Mouse (Mus musculus) heart, embryonic 14.5 days (tissue): ENCODE data around the gene Prkar1b. TPM values are rescaled to one million over a fixed set of nuclear protein-coding genes. Genes with fewer than 3 reads are reported as not detected.
A peak's percentile ranks its signal among the peaks of the same experiment; 100 is the strongest.

Experiments
- ATAC-seq: fragments of 200-750 bp; cut with Nextera tagmentation; 2 replicates; pipeline ENCODE4 v1.8.0; 2017; ENCODE audit warnings: low read depth, moderate TSS enrichment; ENCODE audit not compliant: insufficient number of reproducible peaks, insufficient read depth, low FRiP score
- H3K27ac ChIP-seq, 2 experiments: fragments of 200-500 bp in 1 of 2; fragments of 300-500 bp in 1 of 2; sonication (generic) in 1 of 2; replicated peaks in 1 of 2; 2 replicates each; pipeline ENCODE4 v1.5.1; 2012 to 2014; ENCODE audit warnings: low read depth in 2 of 2, low read length in 2 of 2, control low read depth in 1 of 2, mild to moderate bottlenecking in 1 of 2, mixed read lengths in 1 of 2; ENCODE audit not compliant: control insufficient read depth in 1 of 2, insufficient read depth in 1 of 2
- H3K27me3 ChIP-seq: fragments of 300-500 bp; sonication (generic); 2 replicates; pipeline ENCODE4 v1.6.1; 2014; ENCODE audit warnings: mild to moderate bottlenecking, low read length, control low read depth; ENCODE audit not compliant: control insufficient read depth, insufficient read depth
- H3K36me3 ChIP-seq: fragments of 300-500 bp; sonication (generic); 2 replicates; pipeline ENCODE4 v1.6.1; 2014; ENCODE audit warnings: mild to moderate bottlenecking, control low read depth, low read length, mixed read lengths; ENCODE audit not compliant: control insufficient read depth, insufficient read depth
- H3K4me1 ChIP-seq, 2 experiments: fragments of 200-500 bp in 1 of 2; fragments of 300-500 bp in 1 of 2; sonication (generic) in 1 of 2; 2 replicates each; pipeline ENCODE4 v1.6.1; 2012 to 2014; ENCODE audit warnings: low read length in 2 of 2, control low read depth in 1 of 2, mixed read lengths in 1 of 2; ENCODE audit not compliant: control insufficient read depth in 2 of 2, insufficient read depth in 2 of 2
- H3K4me2 ChIP-seq: fragments of 300-500 bp; sonication (generic); 2 replicates; pipeline ENCODE4 v1.6.1; 2014; ENCODE audit warnings: mild to moderate bottlenecking, low read length
- H3K4me3 ChIP-seq, 2 experiments: fragments of 200-500 bp in 1 of 2; fragments of 300-500 bp in 1 of 2; sonication (generic) in 1 of 2; 2 replicates each; pipeline ENCODE4 v1.5.1; 2012 to 2014; ENCODE audit warnings: low read length in 2 of 2, mild to moderate bottlenecking in 2 of 2, control low read depth in 1 of 2, low read depth in 1 of 2, moderate library complexity in 1 of 2; ENCODE audit not compliant: control insufficient read depth in 1 of 2, insufficient read depth in 1 of 2
- H3K9ac ChIP-seq: fragments of 300-500 bp; sonication (generic); 2 replicates; pipeline ENCODE4 v1.6.1; 2014; ENCODE audit warnings: mild to moderate bottlenecking, low read length
- H3K9me3 ChIP-seq: fragments of 300-500 bp; sonication (generic); 2 replicates; pipeline ENCODE4 v1.6.1; 2016; ENCODE audit warnings: low read length, control low read depth; ENCODE audit not compliant: control insufficient read depth
- WGBS: fragments of 180-500 bp; shearing (Covaris S2); extraction: QIAGEN DNeasy Blood & Tissue Kit; methylation state at CpG from one replicate; pipeline ENCODE4 v1.1.7; 2014; 5-methylcytosine and 5-hydroxymethylcytosine counted together
- polyA plus RNA-seq: library from polyadenylated mRNA; unstranded; fragments of >200 nt; fragmentation: Nextera tagmentation; extraction: Ambion mirVana; gene quantifications from 2 replicates; pipeline ENCODE4 v1.2.1, GENCODE M21; 2014

The Prkar1b gene
- polyA plus RNA-seq, 1 experiment from 2014 or later: 9.5 TPM

DNA sequence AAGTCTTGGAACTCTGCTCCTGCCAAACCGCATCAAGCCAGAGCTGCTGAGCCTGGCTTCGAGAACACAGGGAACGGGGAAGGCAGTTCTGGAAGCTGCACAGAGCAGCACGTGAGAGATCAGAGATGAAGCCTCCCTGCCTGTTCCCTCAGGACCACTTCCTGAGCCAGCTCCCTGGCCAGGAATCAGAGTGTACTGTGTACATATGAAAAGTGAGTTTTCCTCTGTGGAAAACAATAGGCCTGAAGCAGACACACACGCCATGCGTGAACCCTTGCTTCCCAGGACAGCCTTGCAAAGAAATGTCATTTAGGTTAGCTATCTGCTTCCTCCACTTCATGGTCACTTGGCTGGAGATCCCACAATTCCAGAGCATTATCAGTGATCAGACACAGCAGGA is 48.0 kb downstream of the Prkar1b start:
- Histone ChIP-seq H3K4me2 (no peak overlapping the region), H3K4me3 (no peak overlapping the region), H3K9me3 (no peaks in the 10 kb centered on the region), H3K9ac (no peak overlapping the region), H3K36me3 (no peaks in the 10 kb centered on the region), H3K27ac (0 out of 4 replicates have a peak overlapping the region, but pooled peaks of 1 of the 2 experiments have one; percentile 16), H3K4me1 (peaks cover 19 to 20% of the 10 kb centered on the region in 2 experiments), H3K27me3 (no peaks in the 10 kb centered on the region)
- 40% methylated on average over 6 of the region's 6 CpGs for WGBS
- ATAC-seq: peak; percentile 54

DNA sequence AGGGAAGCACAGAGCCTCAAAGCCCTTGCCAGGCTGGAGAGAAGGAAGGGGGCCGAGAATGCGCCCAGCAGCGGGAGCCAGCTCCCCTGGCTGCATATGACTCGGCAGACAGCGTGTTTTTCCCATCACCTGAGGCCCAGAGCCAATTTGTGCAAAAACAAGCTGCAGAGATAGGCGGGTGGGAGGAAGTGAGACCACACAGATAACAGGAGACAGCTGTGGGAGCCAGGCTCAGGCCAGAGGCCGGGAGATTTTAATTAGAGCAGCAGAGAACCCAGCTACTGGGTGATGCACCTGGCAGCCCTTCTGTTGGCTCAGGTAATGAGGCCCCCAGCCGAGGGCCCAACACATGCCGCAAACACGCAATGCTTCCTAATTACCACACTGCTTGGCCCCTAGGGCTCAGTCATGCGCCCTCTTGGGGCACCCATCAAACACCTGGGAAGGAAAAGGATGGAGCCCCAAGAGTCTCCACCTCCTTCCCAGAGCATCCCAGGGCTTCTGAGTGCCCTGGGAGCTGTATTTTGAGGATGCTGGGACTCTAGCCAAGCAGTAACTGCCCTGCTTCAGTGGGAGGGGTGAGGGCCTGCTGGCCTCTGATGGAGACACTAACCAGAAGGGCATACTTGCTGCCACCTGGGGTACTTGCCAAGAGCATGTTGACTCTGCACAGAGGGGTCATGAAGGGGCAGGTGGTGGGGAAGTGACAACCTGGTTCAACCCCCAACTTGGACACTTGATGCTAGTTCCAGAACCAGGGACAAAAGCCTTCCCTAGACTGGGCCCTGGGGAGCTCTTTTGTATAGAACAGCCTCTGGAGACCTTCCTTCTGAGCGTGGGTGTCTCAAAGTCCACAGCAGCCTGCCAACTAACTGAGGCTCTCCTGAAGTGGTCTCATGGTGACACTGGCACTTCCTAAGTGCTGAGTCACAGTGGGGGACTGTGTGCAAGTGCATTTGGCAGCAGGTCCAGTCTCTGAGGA is 50.5 kb downstream of the Prkar1b start:
- H3K4me3 ChIP-seq: no peak overlapping the region
- H3K27me3 ChIP-seq: no peaks in the 10 kb centered on the region
- H3K9me3 ChIP-seq: no peaks in the 10 kb centered on the region
- H3K9ac ChIP-seq: no peak overlapping the region
- ATAC-seq: peak; percentile 35
- H3K4me1 ChIP-seq: peaks cover 19 to 20% of the 10 kb centered on the region in 2 experiments
- H3K4me2 ChIP-seq: no peak overlapping the region
- peak overlapping the region in 1 of 2 experiments; percentile 30; a peak in 1 of 4 replicates for H3K27ac ChIP-seq
- WGBS: 22% methylated on average over 12 of the region's 12 CpGs
- H3K36me3 ChIP-seq: no peaks in the 10 kb centered on the region

DNA sequence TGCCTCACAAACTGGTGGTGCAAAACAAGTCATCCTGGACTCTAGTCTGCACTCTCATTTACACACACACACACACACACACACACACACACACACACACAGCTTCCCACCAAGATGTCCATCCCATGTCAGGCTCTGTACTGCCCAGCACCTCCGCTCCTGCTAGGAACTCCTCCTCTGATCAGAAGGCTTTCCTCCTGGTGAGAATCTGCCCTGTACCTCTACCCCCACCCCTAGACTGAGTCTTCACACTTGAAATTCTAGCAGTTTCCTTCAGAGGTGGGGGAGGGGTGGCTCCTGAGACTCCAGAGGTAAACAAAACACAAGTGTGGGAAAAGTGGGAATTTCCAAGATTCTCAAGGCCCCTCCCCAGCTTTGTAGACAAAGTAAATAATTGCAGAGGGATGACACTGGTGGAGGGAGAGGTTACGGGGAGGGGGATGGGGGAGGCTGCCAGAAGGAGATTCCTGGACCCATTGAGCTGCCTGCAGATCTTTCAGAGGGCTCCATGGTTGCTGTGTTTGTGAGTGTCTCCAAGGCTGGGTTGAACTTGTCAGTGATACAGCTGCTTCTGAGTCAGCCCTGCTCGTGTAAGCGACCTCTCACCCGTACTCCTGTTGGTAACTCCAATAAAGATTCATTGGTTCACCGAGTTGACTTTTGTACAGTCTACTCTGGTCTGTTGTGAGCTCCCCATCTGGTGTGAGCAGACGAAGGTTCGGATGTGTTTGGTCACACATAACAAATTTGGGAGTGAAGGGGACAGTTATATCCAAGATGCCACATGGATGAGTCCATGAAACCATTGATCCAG is 54.3 kb downstream of the Prkar1b start:
- no peak overlapping the region for H3K4me2 ChIP-seq
- H3K27ac ChIP-seq: no peak overlapping the region
- no peak overlapping the region for H3K4me3 ChIP-seq
- 71% methylated on average over 8 of the region's 8 CpGs for WGBS
- H3K9me3 ChIP-seq: no peaks in the 10 kb centered on the region
- no peaks in the 10 kb centered on the region for H3K36me3 ChIP-seq
- H3K9ac ChIP-seq: no peak overlapping the region
- no peaks in the 10 kb centered on the region for H3K27me3 ChIP-seq
- peaks cover 11 to 15% of the 10 kb centered on the region in 2 experiments for H3K4me1 ChIP-seq
- ATAC-seq: no peak

DNA sequence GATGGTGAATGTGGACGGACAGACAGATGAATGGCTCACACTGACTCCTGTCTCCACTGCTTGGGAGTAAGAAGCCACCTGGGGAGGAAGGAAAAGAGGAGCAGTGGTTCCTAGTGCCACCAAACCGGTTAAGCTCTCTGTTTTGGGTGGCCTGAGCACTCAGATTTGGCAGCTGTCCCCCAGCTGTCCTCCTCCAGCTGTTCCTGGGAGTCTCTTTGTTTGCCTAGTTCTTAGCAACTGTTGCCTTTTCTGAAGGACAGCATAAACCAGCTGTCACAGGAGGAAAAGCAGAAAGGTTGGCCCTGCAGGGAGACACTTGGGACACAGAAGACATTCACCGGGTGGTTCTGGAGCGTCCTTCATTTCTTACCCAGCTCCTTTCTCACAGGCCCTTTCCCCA is 56.3 kb downstream of the Prkar1b start:
- WGBS: 47% methylated on average over 4 of the region's 4 CpGs
- ATAC-seq: no peak

DNA sequence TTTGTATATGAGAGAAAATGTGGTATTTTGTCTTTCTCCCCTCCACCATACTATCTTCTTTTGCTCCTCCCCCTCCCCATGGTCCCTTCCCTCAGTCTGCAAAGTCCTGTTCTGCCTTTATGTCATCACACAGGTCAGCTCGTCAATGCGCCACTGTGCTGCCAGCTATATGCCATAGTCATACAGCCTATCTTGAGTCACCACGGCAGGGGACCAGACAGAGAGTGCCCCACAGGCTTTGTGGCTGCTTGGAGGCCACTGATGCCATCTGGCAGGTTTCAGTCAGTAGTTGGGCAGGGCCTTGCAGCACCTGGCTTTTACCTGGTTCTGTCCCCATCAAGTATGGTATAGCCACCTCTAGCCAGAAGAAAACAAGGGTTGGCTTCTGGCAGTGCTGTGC is 58.1 kb downstream of the Prkar1b start:
- H3K4me1 ChIP-seq: peaks cover 7 to 8% of the 10 kb centered on the region in 2 experiments; a peak in 3 of 4 replicates
- H3K4me3 ChIP-seq: no peak overlapping the region
- H3K27ac ChIP-seq: no peak overlapping the region
- H3K9ac ChIP-seq: no peak overlapping the region
- H3K4me2 ChIP-seq: no peak overlapping the region
- H3K27me3 ChIP-seq: no peaks in the 10 kb centered on the region
- H3K36me3 ChIP-seq: no peaks in the 10 kb centered on the region
- WGBS: 75% methylated on average over 3 of the region's 3 CpGs
- no peaks in the 10 kb centered on the region for H3K9me3 ChIP-seq
- ATAC-seq: no peak

More for the DNA sequence above, 56.3 kb downstream of the Prkar1b start:
- Histone ChIP-seq H3K27ac (no peak overlapping the region), H3K4me2 (no peak overlapping the region), H3K4me1 (no peaks in the 10 kb centered on the region; a peak in 1 of 4 replicates), H3K27me3 (no peaks in the 10 kb centered on the region), H3K4me3 (no peak overlapping the region), H3K36me3 (no peaks in the 10 kb centered on the region), H3K9me3 (no peaks in the 10 kb centered on the region), H3K9ac (no peak overlapping the region)

DNA sequence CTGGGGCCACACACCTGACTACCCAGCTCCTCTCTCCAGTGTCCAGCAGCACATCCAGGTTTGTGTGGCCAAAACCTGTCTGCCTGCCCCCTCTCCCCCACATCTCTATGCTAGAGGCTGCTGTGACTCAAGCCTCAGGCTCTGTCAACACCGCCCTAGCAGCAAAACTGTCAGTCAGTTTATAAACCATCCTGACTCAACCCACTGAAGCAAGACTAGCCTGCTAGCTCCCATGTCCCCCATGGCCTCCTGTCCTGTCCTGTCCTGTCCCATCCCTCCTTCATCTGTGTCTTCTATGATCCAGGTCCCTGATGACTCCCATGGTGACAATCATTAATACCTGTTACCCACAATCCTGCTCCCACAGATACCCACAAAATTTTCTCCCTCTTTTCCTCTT is 59.6 kb downstream of the Prkar1b start:
- no peaks in the 10 kb centered on the region for H3K27me3 ChIP-seq
- no peaks in the 10 kb centered on the region for H3K9me3 ChIP-seq
- ATAC-seq: no peak
- H3K9ac ChIP-seq: no peak overlapping the region
- 74% methylated on average over 1 of the region's 1 CpGs for WGBS
- no peak overlapping the region for H3K4me2 ChIP-seq
- no peak overlapping the region for H3K4me3 ChIP-seq
- H3K27ac ChIP-seq: no peak overlapping the region
- no peaks in the 10 kb centered on the region for H3K36me3 ChIP-seq
- peaks cover 7 to 8% of the 10 kb centered on the region in 2 experiments; a peak in 3 of 4 replicates for H3K4me1 ChIP-seq

DNA sequence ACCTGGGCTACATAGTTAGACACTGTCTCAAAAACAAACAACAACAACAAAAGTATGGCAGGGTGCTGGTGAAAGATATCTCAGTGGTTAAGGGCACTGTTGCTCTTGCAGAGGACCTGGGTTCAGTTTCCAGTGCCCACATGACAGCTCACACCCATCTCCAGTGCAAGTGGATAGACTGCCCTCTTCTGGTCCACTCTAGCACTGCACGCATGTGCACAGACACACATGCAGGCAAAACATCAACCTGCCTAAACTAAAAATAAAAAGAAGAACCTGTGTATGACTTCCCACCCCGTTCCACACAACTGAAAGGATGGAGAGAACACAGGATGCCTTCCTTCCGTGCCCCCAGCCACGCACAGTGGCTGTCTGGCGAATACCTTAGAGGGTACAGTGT is 61.6 kb downstream of the Prkar1b start:
- H3K4me3 ChIP-seq: no peak overlapping the region
- no peak overlapping the region for H3K27ac ChIP-seq
- no peak overlapping the region for H3K4me2 ChIP-seq
- no peak for ATAC-seq
- H3K9me3 ChIP-seq: no peaks in the 10 kb centered on the region
- WGBS: 84% methylated on average over 5 of the region's 5 CpGs
- no peak overlapping the region for H3K9ac ChIP-seq
- peaks cover 24 to 27% of the 10 kb centered on the region in 2 experiments for H3K4me1 ChIP-seq
- no peaks in the 10 kb centered on the region for H3K36me3 ChIP-seq
- H3K27me3 ChIP-seq: no peaks in the 10 kb centered on the region
